Mouse (Mus musculus): ENCODE measurements around the gene Pum1. TPM values are rescaled to one million over a fixed set of nuclear protein-coding genes. Genes with fewer than 3 reads are reported as not detected.

Gene Pum1
- polyA plus RNA-seq, 2 experiments = 69.5 to 83.8 TPM

DNA sequence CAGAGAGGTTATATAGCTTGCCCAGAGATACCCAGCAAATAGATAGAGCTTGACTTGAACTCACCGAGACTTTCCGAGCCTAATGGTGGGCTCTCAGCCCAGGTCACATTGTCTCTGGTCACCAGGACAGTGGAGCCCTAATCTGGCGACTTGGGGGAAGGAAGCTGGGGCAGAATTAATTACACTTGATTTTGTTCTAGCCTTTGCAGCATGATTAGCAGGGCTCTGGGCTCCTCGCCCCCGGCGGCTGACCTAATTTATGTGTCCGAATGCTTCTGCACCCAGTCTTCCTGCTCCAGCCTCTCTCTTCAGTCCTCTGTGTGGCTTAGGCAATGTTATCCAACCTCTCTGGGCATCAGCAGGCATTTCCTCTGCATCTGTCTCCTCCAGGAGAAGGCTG, 148.3 kb downstream of the Pum1 start:
- Histone ChIP-seq H3K27ac (replicated peaks; ENCODE audit: low read depth, low read length) (no peak overlapping the region), H3K9me3 (ENCODE audit: control insufficient read depth, low read length) (no peaks in the 10 kb centered on the region), H3K36me3 (ENCODE audit: control insufficient read depth, insufficient read depth, low read length) (no peaks in the 10 kb centered on the region), H3K27me3 (ENCODE audit: control insufficient read depth, insufficient read depth, low read length) (no peaks in the 10 kb centered on the region), H3K9ac (ENCODE audit: low read depth, low read length, severe bottlenecking) (no peak overlapping the region), H3K4me3 (replicated peaks; ENCODE audit: low read length) (no peak overlapping the region), H3K4me1 (ENCODE audit: control insufficient read depth, insufficient read depth, low read length) (peaks cover 6% of the 10 kb centered on the region; the same call in 1 of the 2 replicates), H3K4me2 (replicated peaks; ENCODE audit: low read depth, low read length, severe bottlenecking) (no peak overlapping the region)
- TF ChIP-seq POLR2A (IDR thresholded peaks at IDR 0.05; ENCODE audit: borderline replicate concordance, extremely low read depth, insufficient read depth, insufficient read length) = no peak
- 55% methylated on average over 7 of the region's 7 CpGs for WGBS
- DNase-seq (ENCODE audit: low spot score) (no peak), ATAC-seq (ENCODE audit: low FRiP score, low read depth) (no peak)

DNA sequence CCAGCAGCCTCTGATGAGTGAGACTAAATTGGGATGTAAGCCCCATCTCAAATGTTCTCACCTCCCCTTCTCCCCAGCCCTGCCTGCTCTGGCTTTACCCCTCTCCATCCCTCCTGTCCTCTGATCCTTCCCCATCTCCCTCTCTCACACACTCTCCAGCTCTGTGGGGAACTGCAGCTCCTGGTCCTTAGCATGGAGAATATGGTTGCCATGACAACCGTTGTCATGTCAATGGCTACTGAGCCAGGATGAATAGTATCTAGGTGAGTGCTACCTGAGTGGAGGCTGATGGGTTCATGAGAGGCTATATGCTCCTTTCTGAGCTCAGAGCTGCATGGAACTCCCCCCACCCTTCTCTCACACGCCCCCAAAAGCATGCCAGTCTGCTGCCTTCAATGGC, 150.8 kb downstream of the Pum1 start:
- Histone ChIP-seq H3K4me2 (replicated peaks; ENCODE audit: low read depth, low read length, severe bottlenecking) (no peak overlapping the region), H3K4me1 (ENCODE audit: control insufficient read depth, insufficient read depth, low read length) (peaks cover 6% of the 10 kb centered on the region; the same call in 1 of the 2 replicates), H3K9ac (ENCODE audit: low read depth, low read length, severe bottlenecking) (no peak overlapping the region), H3K9me3 (ENCODE audit: control insufficient read depth, low read length) (no peaks in the 10 kb centered on the region), H3K36me3 (ENCODE audit: control insufficient read depth, insufficient read depth, low read length) (peaks cover 6% of the 10 kb centered on the region), H3K4me3 (replicated peaks; ENCODE audit: low read length) (no peak overlapping the region), H3K27me3 (ENCODE audit: control insufficient read depth, insufficient read depth, low read length) (no peaks in the 10 kb centered on the region), H3K27ac (replicated peaks; ENCODE audit: low read depth, low read length) (no peak overlapping the region)
- 67% methylated on average over 2 of the region's 2 CpGs for WGBS
- DNase-seq (ENCODE audit: low spot score) (no peak), ATAC-seq (ENCODE audit: low FRiP score, low read depth) (no peak)
- no peak for TF ChIP-seq POLR2A (IDR thresholded peaks at IDR 0.05; ENCODE audit: borderline replicate concordance, extremely low read depth, insufficient read depth, insufficient read length)

DNA sequence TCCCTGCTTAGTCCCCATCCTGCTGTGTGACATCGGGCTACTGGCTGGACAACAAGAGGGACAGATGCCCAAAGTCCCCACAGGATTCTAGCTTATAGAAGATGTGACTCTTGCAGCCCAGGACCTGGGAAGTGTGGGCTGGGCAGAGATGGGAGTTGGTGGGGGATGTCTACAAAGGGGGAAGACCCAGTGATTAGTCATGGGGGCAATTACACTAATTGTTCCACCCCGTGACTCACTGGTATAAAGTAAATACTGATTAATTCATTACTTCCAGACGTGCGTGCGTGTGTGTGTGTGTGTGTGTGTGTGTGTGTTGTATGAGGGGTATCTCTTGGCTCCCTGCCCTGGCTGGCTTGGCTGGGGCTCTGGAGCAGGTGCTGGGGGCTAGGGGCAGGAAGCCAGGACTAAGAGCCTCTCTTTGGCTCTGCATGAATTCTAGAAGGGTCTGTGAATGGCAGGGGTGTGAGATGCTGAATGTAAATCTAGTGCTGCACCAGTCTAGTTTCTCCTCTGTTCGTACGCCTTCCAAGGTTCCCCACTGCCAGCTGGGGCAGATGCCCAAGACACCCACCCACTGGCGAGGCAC, 151.7 kb downstream of the Pum1 start:
- ATAC-seq (ENCODE audit: low FRiP score, low read depth) = no peak
- H3K4me1 ChIP-seq (ENCODE audit: control insufficient read depth, insufficient read depth, low read length) = peaks cover 6% of the 10 kb centered on the region; the same call in 1 of the 2 replicates

DNA sequence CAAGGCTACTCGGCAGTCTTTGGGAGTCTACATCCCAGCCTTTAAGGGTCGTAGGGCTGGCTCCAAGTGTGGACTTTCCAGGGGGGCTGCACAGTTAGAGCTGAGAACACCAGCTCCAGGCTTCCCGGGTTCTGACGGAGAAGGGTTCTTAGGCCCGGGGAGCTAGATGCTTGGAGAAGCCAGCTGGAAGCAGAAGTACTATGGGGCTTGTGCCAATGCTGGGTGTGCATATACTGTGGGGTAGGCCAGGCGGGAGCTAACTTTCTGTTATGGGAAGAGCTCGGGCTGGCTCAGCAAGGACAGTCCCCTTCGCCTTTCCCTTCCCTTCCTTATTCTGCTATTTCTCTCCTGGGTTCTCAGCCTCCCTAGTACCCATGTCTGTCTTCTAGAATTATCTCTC, 152.7 kb downstream of the Pum1 start:
- H3K4me1 ChIP-seq (ENCODE audit: control insufficient read depth, insufficient read depth, low read length) = peaks cover 6% of the 10 kb centered on the region; the same call in 1 of the 2 replicates
- H3K9me3 ChIP-seq (ENCODE audit: control insufficient read depth, low read length) = no peaks in the 10 kb centered on the region
- H3K4me2 ChIP-seq (replicated peaks; ENCODE audit: low read depth, low read length, severe bottlenecking) = no peak overlapping the region
- H3K4me3 ChIP-seq (replicated peaks; ENCODE audit: low read length) = no peak overlapping the region
- no peak for ATAC-seq (ENCODE audit: low FRiP score, low read depth)
- WGBS = 85% methylated on average over 8 of the region's 8 CpGs
- no peak for TF ChIP-seq POLR2A (IDR thresholded peaks at IDR 0.05; ENCODE audit: borderline replicate concordance, extremely low read depth, insufficient read depth, insufficient read length)
- no peak overlapping the region for H3K9ac ChIP-seq (ENCODE audit: low read depth, low read length, severe bottlenecking)
- no peak overlapping the region for H3K27ac ChIP-seq (replicated peaks; ENCODE audit: low read depth, low read length)
- DNase-seq (ENCODE audit: low spot score) = no peak
- no peaks in the 10 kb centered on the region for H3K27me3 ChIP-seq (ENCODE audit: control insufficient read depth, insufficient read depth, low read length)
- peaks cover 20% of the 10 kb centered on the region for H3K36me3 ChIP-seq (ENCODE audit: control insufficient read depth, insufficient read depth, low read length)

More for the DNA sequence above, 151.7 kb downstream of the Pum1 start:
- Histone ChIP-seq H3K36me3 (ENCODE audit: control insufficient read depth, insufficient read depth, low read length) (peaks cover 11% of the 10 kb centered on the region), H3K4me2 (replicated peaks; ENCODE audit: low read depth, low read length, severe bottlenecking) (no peak overlapping the region), H3K9me3 (ENCODE audit: control insufficient read depth, low read length) (no peaks in the 10 kb centered on the region), H3K4me3 (replicated peaks; ENCODE audit: low read length) (no peak overlapping the region), H3K27me3 (ENCODE audit: control insufficient read depth, insufficient read depth, low read length) (no peaks in the 10 kb centered on the region), H3K27ac (replicated peaks; ENCODE audit: low read depth, low read length) (no peak overlapping the region), H3K9ac (ENCODE audit: low read depth, low read length, severe bottlenecking) (no peak overlapping the region)
- TF ChIP-seq POLR2A (IDR thresholded peaks at IDR 0.05; ENCODE audit: borderline replicate concordance, extremely low read depth, insufficient read depth, insufficient read length) = no peak
- 62% methylated on average over 8 of the region's 8 CpGs for WGBS
- DNase-seq (ENCODE audit: low spot score) = no peak

DNA sequence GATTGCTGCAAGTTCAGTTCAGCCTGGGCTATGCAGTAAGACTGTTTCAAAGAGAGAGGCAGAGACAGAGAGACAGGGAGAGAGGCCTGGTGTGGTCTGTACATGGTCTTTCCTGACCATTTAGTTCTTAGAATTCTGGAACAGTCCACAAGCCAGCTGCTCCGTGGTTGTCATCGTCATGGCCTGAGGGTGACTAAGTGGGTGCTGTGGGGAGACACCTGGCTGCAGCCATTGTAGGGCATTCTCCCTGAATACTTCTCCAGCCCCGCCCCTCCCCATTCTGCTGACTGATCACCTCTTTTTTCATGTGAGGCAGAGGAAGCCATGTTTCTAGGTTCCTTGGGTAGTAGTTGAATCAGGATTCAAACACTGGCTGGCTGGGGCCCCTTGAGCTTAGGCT, 156.7 kb downstream of the Pum1 start:
- no peak for ATAC-seq (ENCODE audit: low FRiP score, low read depth)
- H3K4me3 ChIP-seq (replicated peaks; ENCODE audit: low read length) = no peak overlapping the region

More for the DNA sequence above, 156.7 kb downstream of the Pum1 start:
- H3K9ac ChIP-seq (ENCODE audit: low read depth, low read length, severe bottlenecking) = no peak overlapping the region
- no peaks in the 10 kb centered on the region for H3K9me3 ChIP-seq (ENCODE audit: control insufficient read depth, low read length)
- DNase-seq (ENCODE audit: low spot score) = no peak
- H3K27ac ChIP-seq (replicated peaks; ENCODE audit: low read depth, low read length) = no peak overlapping the region
- H3K36me3 ChIP-seq (ENCODE audit: control insufficient read depth, insufficient read depth, low read length) = peaks cover 52% of the 10 kb centered on the region
- peaks cover 5% of the 10 kb centered on the region; the same call in 1 of the 2 replicates for H3K4me1 ChIP-seq (ENCODE audit: control insufficient read depth, insufficient read depth, low read length)
- no peak for TF ChIP-seq POLR2A (IDR thresholded peaks at IDR 0.05; ENCODE audit: borderline replicate concordance, extremely low read depth, insufficient read depth, insufficient read length)
- no peak overlapping the region for H3K4me2 ChIP-seq (replicated peaks; ENCODE audit: low read depth, low read length, severe bottlenecking)
- 70% methylated on average over 3 of the region's 3 CpGs for WGBS
- no peaks in the 10 kb centered on the region for H3K27me3 ChIP-seq (ENCODE audit: control insufficient read depth, insufficient read depth, low read length)
